Mouse (Mus musculus) cerebellum, adult 2 months (tissue): ENCODE data around the gene Rnf213. TPM values are rescaled to one million over a fixed set of nuclear protein-coding genes. Genes with fewer than 3 reads are reported as not detected.
A peak's percentile ranks its signal among the peaks of the same experiment; 100 is the strongest.

Source experiments
- DNase-seq, 2 experiments: peaks; one replicate each; pipeline ENCODE4 v3.0.0; 2021
- H3K27ac ChIP-seq: fragments of 200-500 bp; 2 replicates; pipeline ENCODE4 v1.5.1; 2012; ENCODE audit warnings: low read length, control low read depth, inconsistent platforms; ENCODE audit not compliant: insufficient read depth
- H3K27me3 ChIP-seq: fragments of 200-500 bp; 2 replicates; pipeline ENCODE4 v1.6.1; 2012; ENCODE audit warnings: inconsistent platforms, mild to moderate bottlenecking, low read length, moderate library complexity; ENCODE audit not compliant: control insufficient read depth, insufficient read depth
- H3K4me1 ChIP-seq: fragments of 200-500 bp; 2 replicates; pipeline ENCODE4 v1.6.1; 2011; ENCODE audit warnings: low read length; ENCODE audit not compliant: control insufficient read depth, insufficient read depth
- H3K4me3 ChIP-seq: fragments of 200-500 bp; replicated peaks from 2 replicates; pipeline ENCODE3; 2011; ENCODE audit warnings: mild to moderate bottlenecking, low read depth, low read length, control low read depth; ENCODE audit not compliant: insufficient read depth
- CTCF ChIP-seq: fragments of 200-500 bp; IDR thresholded peaks from 2 replicates; pipeline ENCODE4 v1.5.1; 2011; ENCODE audit warnings: low read depth, mild to moderate bottlenecking, control low read depth, low read length, moderate library complexity, borderline replicate concordance; ENCODE audit not compliant: insufficient read depth
- POLR2A ChIP-seq: fragments of 200-500 bp; IDR thresholded peaks from 2 replicates; pipeline ENCODE4 v1.6.1; 2011; ENCODE audit warnings: low read length, control low read depth, borderline replicate concordance; ENCODE audit not compliant: insufficient read depth
- WGBS: fragments of 180-500 bp; shearing (Covaris S2); methylation state at CpG from one replicate; pipeline ENCODE4 v1.1.7; 2018; 5-methylcytosine and 5-hydroxymethylcytosine counted together
- polyA plus RNA-seq: library from polyadenylated mRNA; depleted of rRNA; stranded (reverse); fragments of >200 nt; gene quantifications from 2 replicates; pipeline ENCODE4 v1.2.3, GENCODE M21; 2012

Gene Rnf213
- polyA plus RNA-seq, 1 experiment = 7.5 TPM

DNA sequence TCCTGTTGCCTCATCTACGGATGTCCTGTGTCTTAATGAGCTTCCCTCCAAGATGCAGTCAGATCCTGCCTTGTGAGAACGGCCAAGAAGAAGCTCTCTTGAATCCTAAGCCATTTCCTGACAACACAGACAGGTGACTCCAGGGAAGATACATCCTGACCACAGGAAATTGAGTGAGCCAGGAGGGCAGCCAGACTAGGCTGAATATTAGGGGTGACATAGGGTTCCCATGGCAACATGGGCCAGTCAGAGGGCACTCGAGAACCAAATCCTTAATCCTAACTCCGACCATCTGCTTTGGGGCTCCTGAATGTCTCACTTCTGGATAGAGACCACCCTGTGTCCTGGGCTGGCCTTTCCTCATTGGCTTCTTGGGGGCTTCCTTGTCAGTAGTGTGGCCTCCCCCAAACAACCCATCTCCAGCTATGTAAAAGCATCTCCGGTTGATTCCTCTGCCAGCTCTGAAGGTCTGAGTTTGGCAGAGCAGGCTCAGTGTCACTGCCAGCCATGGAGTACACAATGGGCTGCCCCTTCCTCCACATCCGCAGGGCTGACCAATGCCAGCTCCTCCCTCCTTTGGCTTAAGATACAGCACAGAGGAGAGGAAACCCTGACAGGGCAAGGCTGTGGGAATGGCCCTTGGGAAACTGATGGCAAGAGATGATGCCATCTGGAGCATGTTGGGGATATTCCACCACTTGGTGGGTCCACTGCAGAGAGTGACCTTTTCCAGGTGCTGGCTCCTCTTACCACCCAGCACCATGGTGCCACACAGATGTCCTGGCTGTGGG, 129.2 kb downstream of the Rnf213 start:
- no peaks in the 10 kb centered on the region for H3K27me3 ChIP-seq
- H3K4me3 ChIP-seq = no peak overlapping the region
- WGBS = 8% methylated on average over 6 of the region's 6 CpGs
- TF ChIP-seq CTCF (no peak), POLR2A (no peak)
- peaks cover 62% of the 10 kb centered on the region for H3K4me1 ChIP-seq
- peak overlapping the region; percentile 89 for H3K27ac ChIP-seq
- DNase-seq = peak in 1 of 2 experiments; percentile 88

DNA sequence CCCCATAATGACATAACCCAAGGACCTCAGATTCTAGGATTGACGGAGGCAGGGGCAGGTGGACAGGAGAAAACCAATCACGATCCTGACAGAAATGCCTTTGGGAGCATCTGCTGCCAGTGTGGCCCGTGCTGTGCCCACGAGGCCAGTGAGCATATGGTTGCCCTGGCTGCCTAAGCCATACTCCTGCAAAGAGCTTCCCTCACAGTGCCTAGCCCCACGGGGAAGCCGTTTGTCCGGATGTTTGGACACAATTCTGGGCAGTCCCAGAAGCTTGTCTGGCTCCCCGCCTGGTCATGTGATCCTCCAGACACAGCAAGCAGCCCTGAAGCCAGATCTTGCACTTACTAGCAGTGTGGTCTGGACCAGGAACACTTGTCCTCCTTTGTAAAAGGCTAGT, 129.9 kb downstream of the Rnf213 start:
- H3K27ac ChIP-seq = peak overlapping the region; percentile 89
- peak; percentile 98 to 99 for DNase-seq
- no peak overlapping the region for H3K4me3 ChIP-seq
- WGBS = 4% methylated on average over 8 of the region's 8 CpGs
- H3K4me1 ChIP-seq = peaks cover 55% of the 10 kb centered on the region
- no peaks in the 10 kb centered on the region for H3K27me3 ChIP-seq
- peak; percentile 54; the same call in 1 of the 2 replicates for TF ChIP-seq POLR2A
- no peak for TF ChIP-seq CTCF

DNA sequence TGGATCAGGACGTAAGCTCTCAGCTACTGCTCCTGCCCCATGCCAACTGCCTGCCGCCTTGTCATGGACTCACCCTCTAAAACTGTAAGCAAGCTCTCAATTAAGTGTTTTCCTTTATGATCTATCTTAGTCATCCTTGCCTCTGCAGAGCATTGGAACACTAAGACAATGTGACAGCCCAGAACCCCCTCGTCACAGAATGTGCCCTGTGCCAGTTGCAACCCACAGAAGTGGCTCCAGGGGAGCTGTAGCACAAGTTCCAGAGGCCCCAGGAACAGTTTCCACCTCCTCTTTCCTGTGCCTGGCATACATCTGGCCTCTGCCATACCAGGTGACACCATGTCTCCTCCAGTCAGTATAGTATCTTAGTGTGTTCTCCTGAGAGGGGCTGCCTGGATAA, 130.5 kb downstream of the Rnf213 start:
- 16% methylated on average over 3 of the region's 3 CpGs for WGBS
- Histone ChIP-seq H3K27ac (peak overlapping the region; percentile 73), H3K27me3 (no peaks in the 10 kb centered on the region), H3K4me3 (no peak overlapping the region), H3K4me1 (peaks cover 49% of the 10 kb centered on the region)
- DNase-seq = no peak
- TF ChIP-seq CTCF (no peak), POLR2A (no peak)

DNA sequence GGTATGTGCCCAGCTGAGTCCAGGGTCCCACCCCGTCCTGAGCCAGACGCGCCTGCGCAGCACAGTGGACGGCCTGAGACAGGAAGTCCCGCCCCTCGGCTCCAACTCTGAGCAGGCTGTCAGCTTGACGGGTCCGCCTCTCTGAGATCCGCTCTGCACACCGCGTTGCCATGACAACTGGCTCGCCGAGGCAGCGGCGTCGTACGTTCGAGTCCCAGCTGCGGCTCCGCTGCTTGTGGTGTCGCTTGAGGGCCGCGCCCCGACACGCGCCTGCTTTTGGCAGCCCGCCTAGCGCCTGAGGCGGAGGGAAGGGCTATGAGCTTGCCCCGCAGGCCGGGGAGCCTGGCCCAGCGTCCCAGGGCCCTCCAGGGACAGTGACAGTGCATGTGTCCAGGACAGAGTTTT, 131.6 kb downstream of the Rnf213 start:
- WGBS = 10% methylated on average over 33 of the region's 33 CpGs
- Histone ChIP-seq H3K4me1 (peaks cover 49% of the 10 kb centered on the region), H3K27ac (no peak overlapping the region)

DNA sequence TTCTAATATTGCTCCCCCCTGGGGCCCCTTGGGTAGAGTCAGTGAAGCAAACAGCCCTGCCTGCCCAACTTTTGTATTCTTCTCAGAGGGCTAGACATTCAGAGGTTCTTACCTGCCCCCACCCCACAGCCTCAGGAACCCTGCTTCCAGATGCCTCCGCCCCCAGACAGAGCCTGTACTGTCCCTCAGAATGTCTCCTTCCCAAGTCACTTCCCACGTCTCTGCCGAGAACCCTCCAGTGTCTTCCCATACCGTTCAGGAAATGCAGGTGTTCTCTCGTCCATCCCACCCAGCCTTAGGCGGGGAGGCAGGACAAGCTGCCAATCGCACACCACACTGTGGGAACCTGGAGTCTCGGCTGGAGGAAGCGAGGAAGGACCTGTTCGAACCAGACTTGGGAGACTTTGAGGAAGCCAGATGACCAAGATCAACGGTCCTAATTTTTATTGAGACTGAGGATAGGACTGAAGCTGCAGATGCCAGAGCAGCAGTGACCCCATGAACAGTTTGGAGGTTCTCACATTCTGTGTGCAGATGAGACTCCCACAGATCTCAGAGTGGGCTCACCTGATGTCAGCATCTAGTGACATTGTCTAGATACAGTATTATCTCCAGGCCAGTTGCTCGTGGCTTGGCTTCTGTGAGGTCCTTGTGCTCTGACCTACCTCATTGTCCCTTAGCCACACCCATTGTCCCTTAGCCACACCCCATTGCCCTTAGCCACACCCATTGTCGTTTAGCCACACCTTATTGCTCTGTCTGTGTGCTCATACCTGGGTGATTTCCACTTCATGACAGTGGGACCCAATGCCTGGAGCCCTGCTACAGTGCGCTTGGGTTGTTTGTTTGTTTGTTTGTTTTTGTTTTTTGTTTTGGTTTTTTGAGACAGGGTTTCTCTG, 133.4 kb downstream of the Rnf213 start:
- Histone ChIP-seq H3K4me1 (peaks cover 38% of the 10 kb centered on the region), H3K4me3 (no peak overlapping the region), H3K27me3 (no peaks in the 10 kb centered on the region), H3K27ac (no peak overlapping the region)
- 94% methylated on average over 14 of the region's 14 CpGs for WGBS
- TF ChIP-seq POLR2A (no peak), CTCF (no peak)
- no peak for DNase-seq

More for the DNA sequence above, 131.6 kb downstream of the Rnf213 start:
- peak; percentile 63 to 76 for DNase-seq
- H3K27me3 ChIP-seq = no peaks in the 10 kb centered on the region
- TF ChIP-seq POLR2A = no peak
- no peak for TF ChIP-seq CTCF
- peak overlapping the region; percentile 1 for H3K4me3 ChIP-seq

DNA sequence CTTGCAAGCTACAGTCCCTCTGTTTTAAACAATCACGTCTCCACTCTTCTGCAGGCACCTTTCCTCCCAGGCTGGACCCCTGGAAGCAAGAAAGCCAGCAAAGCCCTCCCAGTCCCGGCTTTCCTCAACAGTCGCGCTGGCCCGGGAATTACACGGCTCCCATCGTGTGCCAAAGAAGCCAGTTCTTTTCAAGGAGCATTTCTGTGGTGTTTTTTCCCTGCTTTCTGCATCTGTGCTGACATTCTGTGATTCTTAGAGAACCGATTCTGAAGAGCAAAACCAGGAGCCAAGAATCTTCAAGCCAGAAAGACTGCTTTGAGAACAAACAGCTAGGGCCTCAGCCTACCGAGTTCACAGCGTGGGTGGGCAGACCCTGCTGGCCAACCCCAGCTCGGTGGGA, 136.0 kb downstream of the Rnf213 start:
- no peaks in the 10 kb centered on the region for H3K27me3 ChIP-seq
- H3K4me3 ChIP-seq = no peak overlapping the region
- peaks cover 39% of the 10 kb centered on the region for H3K4me1 ChIP-seq
- no peak for DNase-seq
- 39% methylated on average over 11 of the region's 11 CpGs for WGBS
- no peak overlapping the region for H3K27ac ChIP-seq
- TF ChIP-seq CTCF (no peak), POLR2A (no peak)

DNA sequence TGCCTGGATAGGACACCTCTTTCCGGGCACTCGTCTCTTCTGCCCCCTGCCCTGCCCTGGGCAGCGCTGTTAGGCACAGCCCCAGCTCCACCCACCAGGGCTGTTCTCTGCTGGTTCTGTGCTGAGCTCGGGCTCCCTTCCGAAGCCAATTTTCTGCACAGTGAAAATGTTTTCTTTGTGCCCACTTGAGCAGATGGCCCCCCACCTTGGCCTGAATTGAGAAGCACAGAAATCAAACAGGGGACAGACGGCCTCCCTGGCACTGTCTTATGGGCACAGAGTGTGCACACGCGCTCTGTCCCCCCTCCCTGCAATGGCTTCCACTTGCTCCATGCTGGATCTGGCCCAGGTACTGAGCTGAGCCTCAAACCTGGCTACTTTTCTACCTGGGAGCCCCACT, 139.6 kb downstream of the Rnf213 start:
- H3K27ac ChIP-seq = 0 out of 2 replicates have a peak overlapping the region, but pooled peaks have one; percentile 14
- no peaks in the 10 kb centered on the region for H3K27me3 ChIP-seq
- TF ChIP-seq POLR2A = no peak
- TF ChIP-seq CTCF = no peak
- H3K4me1 ChIP-seq = peaks cover 38% of the 10 kb centered on the region
- 9% methylated on average over 8 of the region's 8 CpGs for WGBS
- DNase-seq = peak; percentile 80 to 89
- H3K4me3 ChIP-seq = no peak overlapping the region
